19 mouse cellular contexts compared by ENCODE assay signal in the genomic region with DNA sequence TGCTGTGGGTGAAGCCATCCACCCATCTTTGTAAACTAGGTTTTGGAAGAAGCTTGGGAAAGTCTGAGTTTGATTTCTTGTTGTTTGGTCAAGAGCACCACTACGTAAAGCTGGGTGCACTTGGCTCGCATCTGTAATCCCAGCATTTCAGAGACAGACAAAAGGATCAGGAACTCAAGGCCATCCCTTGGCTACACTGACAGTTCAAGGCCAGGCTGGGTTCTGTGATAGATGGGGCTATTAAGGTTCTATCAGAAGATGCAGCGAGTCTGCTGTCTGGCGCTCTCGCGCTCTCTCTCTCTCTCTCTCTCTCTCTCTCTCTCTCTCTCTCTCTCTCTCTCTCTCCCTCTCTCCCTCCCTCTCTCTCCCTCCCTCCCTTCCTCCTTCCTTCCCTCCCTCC. TPM values are rescaled to one million over a fixed set of nuclear protein-coding genes. Genes with fewer than 3 reads are reported as not detected.
"Had no signal": no experiment of that assay in that cellular context is flagged by ENCODE, and none has a peak within 500 bp of the region (broad histone marks: within the 10 kb centered on the region; RNA-seq: fewer than 3 reads in every experiment).

No protein-coding gene starts in this region.

- DNase-seq: gastrocnemius, adult 2 months; gastrocnemius, postnatal 10 days; gastrocnemius, postnatal 25 days; heart, adult 18-20 months; heart, postnatal 10 days; heart, postnatal 4 days; kidney, adult 11 months; kidney, adult 2 months; kidney, adult 9 months; kidney, postnatal 14 days; kidney, postnatal 36 days; layer of hippocampus, adult 9-11 months; layer of hippocampus, postnatal 36 days; left cerebral cortex, postnatal 4 days; liver, embryonic 13.5 days had no signal

RNA-seq across cellular contexts. Expression of a gene that starts 22.1 kb away (rescaled TPM):
- total RNA-seq: granulocyte monocyte progenitor cell, adult 5-6 weeks had no signal

RNA-seq across cellular contexts. Expression of a gene that starts 35.6 kb away (rescaled TPM):
- total RNA-seq: gastrocnemius, adult 2 months; gastrocnemius, postnatal 25 days; gastrocnemius, postnatal 4 days; granulocyte monocyte progenitor cell, adult 5-6 weeks; heart, adult 18-20 months; heart, adult 8-10 months; heart, postnatal 10 days; heart, postnatal 25 days had no signal
